Mouse (Mus musculus): ENCODE data around the gene R3hdm2.

DNA sequence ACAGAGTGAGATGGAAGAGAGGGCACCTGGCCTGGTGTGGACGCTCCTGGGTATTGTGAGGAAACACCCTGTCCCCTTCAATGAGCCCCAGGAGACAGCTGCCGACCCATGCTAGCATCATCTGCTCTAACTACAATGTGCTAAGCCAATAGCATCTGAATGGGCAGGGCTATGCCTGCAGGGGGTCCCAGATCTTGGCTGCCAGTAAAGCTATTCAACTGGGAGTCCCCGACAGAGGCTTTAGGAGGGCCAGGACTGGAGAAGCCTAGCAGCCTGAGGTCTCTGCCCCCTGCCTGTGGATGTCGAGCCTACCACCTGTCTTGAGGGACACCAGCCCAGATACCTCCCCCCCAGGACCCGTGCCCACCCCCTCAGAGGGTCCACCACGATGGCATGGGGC, 162.6 kb downstream of the R3hdm2 start:
- TF ChIP-seq POLR2A (IDR thresholded peaks at IDR 0.05; ENCODE audit: insufficient read depth, low read length) (no peak), CTCF (IDR thresholded peaks at IDR 0.05; ENCODE audit: low read depth, low read length) (no peak)
